Mouse (Mus musculus): ENCODE data around the gene Ascc1. TPM values are rescaled to one million over a fixed set of nuclear protein-coding genes. Genes with fewer than 3 reads are reported as not detected.
"Not testable (repeated sequence)": the region's sequence is repeated elsewhere in the genome, so short reads cannot be mapped to it uniquely, and the experiment has no call there.

The Ascc1 gene
- total and polyA plus RNA-seq, 2 experiments: 10.8 to 12.9 TPM

GRCm38 (mm10) chr10:59997591-59997990, 5.0 kb upstream of the Ascc1 start:
- H3K4me3 ChIP-seq (ENCODE audit: insufficient read depth, low read depth, low read length): no peak overlapping the region
- H3K27ac ChIP-seq (replicated peaks; ENCODE audit: insufficient read depth, low read depth, low read length): no peak overlapping the region
- peaks cover 17% of the 10 kb centered on the region for H3K36me3 ChIP-seq (ENCODE audit: control insufficient read depth, insufficient read depth, low read length)
- no peaks in the 10 kb centered on the region for H3K27me3 ChIP-seq (ENCODE audit: control insufficient read depth, insufficient read depth, low read length)
- no peak for TF ChIP-seq POLR2A (IDR thresholded peaks at IDR 0.05; ENCODE audit: extremely low read depth, insufficient read depth, low read length)
- TF ChIP-seq CTCF (IDR thresholded peaks at IDR 0.05; ENCODE audit: low read depth, low read length): peak; percentile 11; the same call in 1 of the 2 replicates
- 16% methylated on average over 7 of the region's 7 CpGs for WGBS
- H3K79me2 ChIP-seq (ENCODE audit: control insufficient read depth, insufficient read depth, low read length): peaks cover 15% of the 10 kb centered on the region; the same call in 1 of the 2 replicates
- H3K9ac ChIP-seq (ENCODE audit: low read depth, low read length): no peak overlapping the region
- peaks cover 7% of the 10 kb centered on the region for H3K4me1 ChIP-seq (ENCODE audit: control insufficient read depth, insufficient read depth, low read length)
- DNase-seq (ENCODE audit: extremely low read depth, low read depth, low spot score): peak; percentile 45

- peaks cover 15% of the 10 kb centered on the region; the same call in 1 of the 2 replicates for H3K79me2 ChIP-seq (ENCODE audit: control insufficient read depth, insufficient read depth, low read length)
- no peak overlapping the region for H3K27ac ChIP-seq (replicated peaks; ENCODE audit: insufficient read depth, low read depth, low read length)
- 91% methylated on average over 3 of the region's 3 CpGs for WGBS
- peaks cover 13% of the 10 kb centered on the region for H3K36me3 ChIP-seq (ENCODE audit: control insufficient read depth, insufficient read depth, low read length)
- H3K9ac ChIP-seq (ENCODE audit: low read depth, low read length): no peak overlapping the region
- no peaks in the 10 kb centered on the region for H3K27me3 ChIP-seq (ENCODE audit: control insufficient read depth, insufficient read depth, low read length)
- peaks cover 7% of the 10 kb centered on the region for H3K4me1 ChIP-seq (ENCODE audit: control insufficient read depth, insufficient read depth, low read length)
- DNase-seq (ENCODE audit: extremely low read depth, low read depth, low spot score): no peak
- TF ChIP-seq CTCF (IDR thresholded peaks at IDR 0.05; ENCODE audit: low read depth, low read length) (no peak), POLR2A (IDR thresholded peaks at IDR 0.05; ENCODE audit: extremely low read depth, insufficient read depth, low read length) (no peak)
- no peak overlapping the region for H3K4me3 ChIP-seq (ENCODE audit: insufficient read depth, low read depth, low read length)
Measured at GRCm38 (mm10) chr10:59999057-59999456, 3.5 kb upstream of the Ascc1 start.

- not testable (repeated sequence) for H3K27me3 ChIP-seq (ENCODE audit: control insufficient read depth, insufficient read depth, low read length); H3K36me3 ChIP-seq (ENCODE audit: control insufficient read depth, insufficient read depth, low read length); H3K4me3 ChIP-seq (ENCODE audit: insufficient read depth, low read depth, low read length); DNase-seq (ENCODE audit: extremely low read depth, low read depth, low spot score); H3K4me1 ChIP-seq (ENCODE audit: control insufficient read depth, insufficient read depth, low read length); H3K27ac ChIP-seq (replicated peaks; ENCODE audit: insufficient read depth, low read depth, low read length); H3K9ac ChIP-seq (ENCODE audit: low read depth, low read length)
- 71% methylated on average over 8 of the region's 8 CpGs for WGBS
- peaks cover 15% of the 10 kb centered on the region; the same call in 1 of the 2 replicates for H3K79me2 ChIP-seq (ENCODE audit: control insufficient read depth, insufficient read depth, low read length)
Measured at GRCm38 (mm10) chr10:60001663-60002062, 942 bp upstream of the Ascc1 start.

- Histone ChIP-seq H3K27me3 (ENCODE audit: control insufficient read depth, insufficient read depth, low read length) (no peaks in the 10 kb centered on the region), H3K4me3 (ENCODE audit: insufficient read depth, low read depth, low read length) (peak overlapping the region; percentile 74), H3K4me1 (ENCODE audit: control insufficient read depth, insufficient read depth, low read length) (peaks cover 7% of the 10 kb centered on the region), H3K9ac (ENCODE audit: low read depth, low read length) (peak overlapping the region; percentile 62), H3K79me2 (ENCODE audit: control insufficient read depth, insufficient read depth, low read length) (peaks cover 15% of the 10 kb centered on the region; the same call in 1 of the 2 replicates), H3K36me3 (ENCODE audit: control insufficient read depth, insufficient read depth, low read length) (no peaks in the 10 kb centered on the region), H3K27ac (replicated peaks; ENCODE audit: insufficient read depth, low read depth, low read length) (peak overlapping the region; percentile 94)
- TF ChIP-seq POLR2A (IDR thresholded peaks at IDR 0.05; ENCODE audit: extremely low read depth, insufficient read depth, low read length): no peak
- TF ChIP-seq CTCF (IDR thresholded peaks at IDR 0.05; ENCODE audit: low read depth, low read length): no peak
- peak; percentile 61 for DNase-seq (ENCODE audit: extremely low read depth, low read depth, low spot score)
- under 1% methylated on average over 12 of the region's 12 CpGs for WGBS
Measured at GRCm38 (mm10) chr10:60002203-60002602, 402 bp upstream of the Ascc1 start.

- Histone ChIP-seq H3K79me2 (ENCODE audit: control insufficient read depth, insufficient read depth, low read length) (peaks cover 15% of the 10 kb centered on the region; the same call in 1 of the 2 replicates), H3K27me3 (ENCODE audit: control insufficient read depth, insufficient read depth, low read length) (no peaks in the 10 kb centered on the region), H3K9ac (ENCODE audit: low read depth, low read length) (peak overlapping the region; percentile 52), H3K4me3 (ENCODE audit: insufficient read depth, low read depth, low read length) (peak overlapping the region; percentile 49), H3K27ac (replicated peaks; ENCODE audit: insufficient read depth, low read depth, low read length) (peak overlapping the region; percentile 37), H3K4me1 (ENCODE audit: control insufficient read depth, insufficient read depth, low read length) (peaks cover 6% of the 10 kb centered on the region), H3K36me3 (ENCODE audit: control insufficient read depth, insufficient read depth, low read length) (peaks cover 2% of the 10 kb centered on the region; the same call in 1 of the 2 replicates)
- DNase-seq (ENCODE audit: extremely low read depth, low read depth, low spot score): no peak
- TF ChIP-seq CTCF (IDR thresholded peaks at IDR 0.05; ENCODE audit: low read depth, low read length): no peak
- no peak for TF ChIP-seq POLR2A (IDR thresholded peaks at IDR 0.05; ENCODE audit: extremely low read depth, insufficient read depth, low read length)
- under 1% methylated on average over 21 of the region's 21 CpGs for WGBS
Measured at GRCm38 (mm10) chr10:60003213-60003752, 678 bp downstream of the Ascc1 start.

- no peak overlapping the region for H3K4me3 ChIP-seq (ENCODE audit: insufficient read depth, low read depth, low read length)
- no peaks in the 10 kb centered on the region for H3K27me3 ChIP-seq (ENCODE audit: control insufficient read depth, insufficient read depth, low read length)
- TF ChIP-seq CTCF (IDR thresholded peaks at IDR 0.05; ENCODE audit: low read depth, low read length) (no peak), POLR2A (IDR thresholded peaks at IDR 0.05; ENCODE audit: extremely low read depth, insufficient read depth, low read length) (no peak)
- peaks cover 15% of the 10 kb centered on the region; the same call in 1 of the 2 replicates for H3K79me2 ChIP-seq (ENCODE audit: control insufficient read depth, insufficient read depth, low read length)
- WGBS: 73% methylated on average over 9 of the region's 9 CpGs
- peak overlapping the region; percentile 37; the same call in 1 of the 2 replicates for H3K27ac ChIP-seq (replicated peaks; ENCODE audit: insufficient read depth, low read depth, low read length)
- H3K4me1 ChIP-seq (ENCODE audit: control insufficient read depth, insufficient read depth, low read length): peaks cover 6% of the 10 kb centered on the region
- H3K9ac ChIP-seq (ENCODE audit: low read depth, low read length): no peak overlapping the region
- no peak for DNase-seq (ENCODE audit: extremely low read depth, low read depth, low spot score)
- peaks cover 2% of the 10 kb centered on the region; the same call in 1 of the 2 replicates for H3K36me3 ChIP-seq (ENCODE audit: control insufficient read depth, insufficient read depth, low read length)
Measured at GRCm38 (mm10) chr10:60003847-60004246, 1.2 kb downstream of the Ascc1 start.

All from liver, adult 2 months (tissue).